ENCODE assay signal across 9 mouse cellular contexts in genomic region chrX:52611987-52612670, GRCm38 (mm10). TPM values are rescaled to one million over a fixed set of nuclear protein-coding genes. Genes with fewer than 3 reads are reported as not detected.
A peak's percentile ranks its signal among the peaks of the same experiment; 100 is the strongest.
DNase-seq lines count a peak whose midpoint lies in the region; ATAC-seq lines count a peak whose summit lies in the region.
"Had no signal": no experiment of that assay in that cellular context is flagged by ENCODE, and none has a peak within 500 bp of the region (broad histone marks: within the 10 kb centered on the region; RNA-seq: fewer than 3 reads in every experiment).

No protein-coding gene starts in this region.

- no peaks in the 10 kb centered on the region for H3K27me3 ChIP-seq in heart, embryonic 14.5 days (ENCODE audit: control insufficient read depth, insufficient read depth, low read length)
- peaks cover 45% of the 10 kb centered on the region for H3K27me3 ChIP-seq in limb, embryonic 10.5 days (ENCODE audit: low read depth, poor library complexity, severe bottlenecking)
- peaks cover 44% of the 10 kb centered on the region for H3K27me3 ChIP-seq in neural tube, embryonic 13.5 days

- H3K9me3 ChIP-seq in heart, embryonic 14.5 days (ENCODE audit: control insufficient read depth, low read length), result no peaks in the 10 kb centered on the region
- no peaks in the 10 kb centered on the region for H3K9me3 ChIP-seq in limb, embryonic 10.5 days (replicated peaks)
- H3K9me3 ChIP-seq in neural tube, embryonic 13.5 days, result no peaks in the 10 kb centered on the region
- H3K9me3 ChIP-seq: G1E had no signal

- H3K4me1 ChIP-seq in heart, embryonic 14.5 days (ENCODE audit: control insufficient read depth in 2 of 2, insufficient read depth in 2 of 2, low read length in 2 of 2), result peaks cover 0 to 4% of the 10 kb centered on the region in 2 experiments; a peak in 2 of 4 replicates
- peaks cover 24% of the 10 kb centered on the region for H3K4me1 ChIP-seq in limb, embryonic 10.5 days
- peaks cover 14% of the 10 kb centered on the region; the same call in 1 of the 2 replicates for H3K4me1 ChIP-seq in neural tube, embryonic 13.5 days (replicated peaks)

- H3K4me3 ChIP-seq in heart, embryonic 14.5 days (ENCODE audit: control insufficient read depth in 1 of 2, insufficient read depth in 1 of 2, low read depth in 1 of 2, low read length in 2 of 2), result peak overlapping the region; percentile 49 to 52
- H3K4me3 ChIP-seq in limb, embryonic 10.5 days, result peak overlapping the region; percentile 73
- peak overlapping the region; percentile 47 for H3K4me3 ChIP-seq in neural tube, embryonic 13.5 days

- peak overlapping the region; percentile 68 for H3K4me2 ChIP-seq in heart, embryonic 14.5 days (ENCODE audit: low read length)
- peak overlapping the region; percentile 73 for H3K4me2 ChIP-seq in neural tube, embryonic 13.5 days

- H3K9ac ChIP-seq in heart, embryonic 14.5 days (ENCODE audit: low read length), result peak overlapping the region; percentile 73
- peak overlapping the region; percentile 38; the same call in 1 of the 2 replicates for H3K9ac ChIP-seq in neural tube, embryonic 13.5 days

- H3K27ac ChIP-seq in heart, embryonic 14.5 days (replicated peaks in 1 of 2; ENCODE audit: control insufficient read depth in 1 of 2, insufficient read depth in 1 of 2, low read depth in 2 of 2, low read length in 2 of 2), result peak overlapping the region; percentile 40 to 65; a peak in 3 of 4 replicates
- peak overlapping the region; percentile 94 for H3K27ac ChIP-seq in limb, embryonic 10.5 days
- H3K27ac ChIP-seq in neural tube, embryonic 13.5 days (replicated peaks), result no peak overlapping the region

- ATAC-seq in heart, embryonic 14.5 days (ENCODE audit: insufficient number of reproducible peaks, insufficient read depth, low FRiP score, low read depth), result no peak
- ATAC-seq in neural tube, embryonic 13.5 days (ENCODE audit: low read depth), result no peak

- DNase-seq in gastrocnemius, postnatal 10 days, result peak; percentile 9
- no peak for DNase-seq in gastrocnemius, adult 8-10 months (ENCODE audit: low spot score in 2 of 2)
- DNase-seq in brain, adult 2 months (ENCODE audit: low read depth, low spot score), result peak; percentile 30
- DNase-seq in limb, embryonic 10.5 days (ENCODE audit: low spot score), result peak; percentile 44
- DNase-seq in thymus, postnatal 14 days, result no peak
- no peak for DNase-seq in ovary, adult 18-20 months (ENCODE audit: low spot score)

- 20% methylated on average over 28 of the region's 28 CpGs for WGBS in heart, embryonic 14.5 days
- 16% methylated on average over 28 of the region's 28 CpGs for WGBS in limb, embryonic 10.5 days
- WGBS in neural tube, embryonic 13.5 days, result 20% methylated on average over 28 of the region's 28 CpGs

- H3K36me3 ChIP-seq in heart, embryonic 14.5 days (ENCODE audit: control insufficient read depth, insufficient read depth, low read length), result no peaks in the 10 kb centered on the region
- peaks cover 7% of the 10 kb centered on the region; the same call in 1 of the 2 replicates for H3K36me3 ChIP-seq in limb, embryonic 10.5 days
- no peaks in the 10 kb centered on the region for H3K36me3 ChIP-seq in neural tube, embryonic 13.5 days
- H3K36me3 ChIP-seq: G1E had no signal

RNA-seq across cellular contexts. Expression of gene Gpc3, which starts 1.6 kb away (rescaled TPM):
- total RNA-seq in gastrocnemius, postnatal 10 days (2021), result 100 to 1,000 TPM in 1 of 2 experiments, 10 to 100 TPM in 1; 92.2 to 118 TPM
- total RNA-seq in gastrocnemius, adult 8-10 months (2022), result 1 to 10 TPM; 1.8 to 6.9 (median 4.1) TPM
- 548 and 579 TPM in 2 replicates for polyA plus RNA-seq in heart, embryonic 14.5 days (2014; fragmentation: Nextera tagmentation; extraction: Ambion mirVana)
- 1,000 and 1,116 TPM in 2 replicates for polyA plus RNA-seq in limb, embryonic 10.5 days (2016; fragmentation: Nextera tagmentation; extraction: Ambion mirVana)
- 136 and 189 TPM in 2 replicates for polyA plus RNA-seq in neural tube, embryonic 13.5 days (2015; fragmentation: Nextera tagmentation; extraction: Ambion mirVana)
- polyA plus RNA-seq: G1E had no signal

Comparison
In these comparisons a context has a peak if more than half of its experiments do, and no peak if none do; other contexts are left out.
1. DNase-seq: peak in gastrocnemius, postnatal 10 days (single experiment), brain, adult 2 months (single experiment) and limb, embryonic 10.5 days (single experiment); none in gastrocnemius, adult 8-10 months (0 of 2), thymus, postnatal 14 days (single experiment) and ovary, adult 18-20 months (single experiment).
2. Peak in every context shown above with its lines, with median percentiles within 50 percentile points of each other: H3K4me3 ChIP-seq.